In the genomic region with DNA sequence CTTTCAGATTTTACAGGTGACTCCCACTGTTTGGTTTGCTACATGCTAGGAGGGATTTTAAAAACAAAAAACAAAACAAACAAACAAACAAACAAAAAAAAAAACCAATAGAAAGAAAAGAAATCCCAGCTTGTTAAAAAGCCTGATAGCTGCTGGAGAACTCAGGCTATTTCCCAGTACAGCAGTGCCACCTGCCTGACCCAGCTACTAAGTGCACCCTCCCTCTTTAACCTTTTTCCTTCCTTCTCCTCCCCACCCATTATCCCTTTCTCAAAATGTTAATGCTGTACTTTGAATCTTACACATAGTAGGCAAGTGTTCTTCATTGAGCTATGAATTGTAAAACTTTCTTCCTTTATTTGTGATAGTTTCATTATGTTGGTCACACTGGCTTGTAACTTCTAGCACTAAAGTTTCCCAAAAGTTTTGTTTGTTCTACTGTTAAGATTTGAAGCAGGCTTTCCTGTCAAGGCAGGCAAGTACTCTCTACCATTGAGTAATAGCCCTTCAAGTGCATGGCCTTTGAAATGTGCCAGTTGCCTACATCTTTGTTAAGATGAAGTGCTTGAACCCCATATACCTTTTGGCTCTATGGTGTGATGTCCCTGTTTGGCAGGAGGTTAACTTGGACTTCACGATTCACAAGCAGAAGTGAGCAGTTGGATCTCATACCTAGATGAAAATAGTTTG, we compare ENCODE assay signal across 10 mouse cellular contexts. TPM values are rescaled to one million over a fixed set of nuclear protein-coding genes. Genes with fewer than 3 reads are reported as not detected.
DNase-seq lines count a peak whose midpoint lies in the region; ATAC-seq and TF ChIP-seq lines count a peak whose summit lies in the region.
"Had no signal": no experiment of that assay in that cellular context is flagged by ENCODE, and none has a peak within 500 bp of the region (broad histone marks: within the 10 kb centered on the region; RNA-seq: fewer than 3 reads in every experiment).

No protein-coding gene starts in this region.

- ATAC-seq in liver, embryonic 14.5 days (ENCODE audit: insufficient read depth), result no peak
- no peak for ATAC-seq in liver, embryonic 11.5 days (replicated peaks; ENCODE audit: low FRiP score)
- peak; percentile 80 for ATAC-seq in megakaryocyte progenitor cell, adult 5-6 weeks (replicated peaks; ENCODE audit: poor library complexity)

- no peak for TF ChIP-seq EP300 in liver, embryonic 14.5 days (IDR thresholded peaks at IDR 0.05; ENCODE audit: low read depth)

- no peaks in the 10 kb centered on the region for H3K27me3 ChIP-seq in liver, embryonic 14.5 days (ENCODE audit: control insufficient read depth, insufficient read depth, low read length)
- H3K27me3 ChIP-seq in liver, embryonic 11.5 days (replicated peaks; ENCODE audit: control insufficient read depth, insufficient read depth, low read length), result no peaks in the 10 kb centered on the region
- H3K27me3 ChIP-seq in forebrain, embryonic 10.5 days (ENCODE audit: poor library complexity, severe bottlenecking), result no peaks in the 10 kb centered on the region
- H3K27me3 ChIP-seq: liver, embryonic 13.5 days had no signal

- TF ChIP-seq CTCF in liver, embryonic 14.5 days (IDR thresholded peaks at IDR 0.05; ENCODE audit: low read depth), result peak; percentile 30; the same call in 1 of the 2 replicates
- TF ChIP-seq CTCF in bone marrow, adult 2 months (IDR thresholded peaks at IDR 0.05; ENCODE audit: control insufficient read depth, insufficient read depth, low read length), result peak; percentile 33; the same call in 1 of the 2 replicates

- TF ChIP-seq POLR2A in bone marrow, adult 2 months (IDR thresholded peaks at IDR 0.05; ENCODE audit: borderline replicate concordance, control insufficient read depth, low read depth, low read length), result no peak

- no peak overlapping the region for H3K27ac ChIP-seq in liver, embryonic 14.5 days
- no peak overlapping the region for H3K27ac ChIP-seq in liver, embryonic 11.5 days (ENCODE audit: low read depth, low read length)
- H3K27ac ChIP-seq in bone marrow, adult 2 months (ENCODE audit: control insufficient read depth, insufficient read depth, low read depth, low read length, poor library complexity), result no peak overlapping the region
- H3K27ac ChIP-seq in forebrain, embryonic 10.5 days, result no peak overlapping the region
- H3K27ac ChIP-seq: liver, embryonic 13.5 days had no signal

- H3K4me2 ChIP-seq in liver, embryonic 14.5 days (ENCODE audit: low read depth), result no peak overlapping the region
- no peak overlapping the region for H3K4me2 ChIP-seq in liver, embryonic 11.5 days
- H3K4me2 ChIP-seq: liver, embryonic 13.5 days had no signal

- no peaks in the 10 kb centered on the region for H3K4me1 ChIP-seq in liver, embryonic 14.5 days (replicated peaks; ENCODE audit: control insufficient read depth in 2 of 2, insufficient read depth in 2 of 2, low read length in 1 of 2)
- H3K4me1 ChIP-seq in liver, embryonic 11.5 days (replicated peaks; ENCODE audit: control insufficient read depth, insufficient read depth, low read length), result no peaks in the 10 kb centered on the region
- no peaks in the 10 kb centered on the region for H3K4me1 ChIP-seq in bone marrow, adult 2 months (ENCODE audit: control insufficient read depth, insufficient read depth, low read length)
- H3K4me1 ChIP-seq in forebrain, embryonic 10.5 days, result peaks cover 9% of the 10 kb centered on the region
- H3K4me1 ChIP-seq: liver, embryonic 13.5 days had no signal

- no peaks in the 10 kb centered on the region for H3K36me3 ChIP-seq in liver, embryonic 14.5 days (replicated peaks; ENCODE audit: control insufficient read depth, insufficient read depth, low read depth)
- H3K36me3 ChIP-seq in liver, embryonic 11.5 days (ENCODE audit: control insufficient read depth, insufficient read depth, low read length), result no peaks in the 10 kb centered on the region
- H3K36me3 ChIP-seq in forebrain, embryonic 10.5 days (replicated peaks), result no peaks in the 10 kb centered on the region
- H3K36me3 ChIP-seq: liver, embryonic 13.5 days had no signal

- DNase-seq in cerebellum, postnatal 14 days, result peak; percentile 36 to 41
- no peak for DNase-seq in cerebellum, adult 9-11 months
- no peak for DNase-seq in liver, embryonic 14.5 days (ENCODE audit: low read depth in 3 of 3, low spot score in 3 of 3)
- no peak for DNase-seq in liver, embryonic 11.5 days (ENCODE audit: low spot score)
- DNase-seq in forebrain, embryonic 10.5 days (ENCODE audit: extremely low spot score, low spot score), result no peak
- no peak for DNase-seq in left cerebral cortex, adult 9 months (ENCODE audit: low spot score in 2 of 2)
- DNase-seq: cerebellum, adult 11 months; liver, embryonic 13.5 days had no signal

- WGBS in liver, embryonic 14.5 days (ENCODE audit: insufficient replicate concordance), result 77% methylated on average over 1 of the region's 1 CpGs
- WGBS in liver, embryonic 11.5 days, result 91% methylated on average over 1 of the region's 1 CpGs
- 89% methylated on average over 1 of the region's 1 CpGs for WGBS in bone marrow, adult 2 months
- 100% methylated on average over 1 of the region's 1 CpGs for WGBS in forebrain, embryonic 10.5 days

- H3K9ac ChIP-seq in liver, embryonic 14.5 days (replicated peaks), result no peak overlapping the region
- no peak overlapping the region for H3K9ac ChIP-seq in liver, embryonic 11.5 days (ENCODE audit: low read depth, low read length)
- H3K9ac ChIP-seq: liver, embryonic 13.5 days had no signal

- no peak overlapping the region for H3K4me3 ChIP-seq in liver, embryonic 14.5 days (ENCODE audit: insufficient read depth in 1 of 2, low read depth in 2 of 2, low read length in 2 of 2)
- no peak overlapping the region for H3K4me3 ChIP-seq in liver, embryonic 11.5 days (ENCODE audit: low read depth, low read length)
- H3K4me3 ChIP-seq in bone marrow, adult 2 months (replicated peaks; ENCODE audit: control insufficient read depth, low read depth, low read length), result no peak overlapping the region
- H3K4me3 ChIP-seq in forebrain, embryonic 10.5 days, result no peak overlapping the region
- H3K4me3 ChIP-seq: liver, embryonic 13.5 days had no signal

- no peaks in the 10 kb centered on the region for H3K9me3 ChIP-seq in liver, embryonic 14.5 days (ENCODE audit: control insufficient read depth, low read length)
- H3K9me3 ChIP-seq in liver, embryonic 11.5 days (ENCODE audit: control insufficient read depth, low read length), result no peaks in the 10 kb centered on the region
- no peaks in the 10 kb centered on the region for H3K9me3 ChIP-seq in forebrain, embryonic 10.5 days
- H3K9me3 ChIP-seq: liver, embryonic 13.5 days had no signal

RNA-seq across cellular contexts. Expression of gene Gpr22, which starts 6.0 kb away (rescaled TPM):
- polyA plus RNA-seq in liver, embryonic 14.5 days (2012; rRNA removed), result 0.01 TPM in 1 of 2 replicates, not detected in the other
- 0.04 and 0.10 TPM in 2 replicates for polyA plus RNA-seq in liver, embryonic 14.5 days (2014; fragmentation: Nextera tagmentation; extraction: Ambion mirVana)
- polyA plus RNA-seq in liver, embryonic 11.5 days (2014; fragmentation: Nextera tagmentation; extraction: Ambion mirVana), result 0.47 and 0.67 TPM in 2 replicates
- not detected in 2 replicates for polyA plus RNA-seq in bone marrow, adult 2 months (2011; ENCODE audit: insufficient read depth, insufficient read length, low replicate concordance, missing spikeins)
- total RNA-seq in megakaryocyte progenitor cell, adult 5-6 weeks (2015), result not detected in 2 replicates
- total RNA-seq in megakaryocyte progenitor cell, adult 5-6 weeks (2017), result 0.04 TPM in 1 of 2 replicates, not detected in the other
- polyA plus RNA-seq in forebrain, embryonic 10.5 days (2016; fragmentation: Nextera tagmentation; extraction: Ambion mirVana), result 0.52 and 0.69 TPM in 2 replicates

Comparison
In these comparisons a context has a peak if more than half of its experiments do, and no peak if none do; other contexts are left out.
1. DNase-seq: peak in cerebellum, postnatal 14 days (2 of 2); none in cerebellum, adult 9-11 months (single experiment), liver, embryonic 14.5 days (0 of 3), liver, embryonic 11.5 days (single experiment), forebrain, embryonic 10.5 days (single experiment) and left cerebral cortex, adult 9 months (0 of 2).